Mouse (Mus musculus) C2C12 (cell line): ENCODE measurements around the gene Agap1. TPM values are rescaled to one million over a fixed set of nuclear protein-coding genes. Genes with fewer than 3 reads are reported as not detected.

Experiments
- H3K27me3 ChIP-seq: one replicate; pipeline ENCODE4 v1.6.1; 2011; ENCODE audit not compliant: control insufficient read depth, insufficient read depth, insufficient read length
- H3K36me3 ChIP-seq: one replicate; pipeline ENCODE4 v1.6.1; 2011; ENCODE audit not compliant: control insufficient read depth, insufficient read depth
- H3K4me3 ChIP-seq: one replicate; pipeline ENCODE4 v1.5.1; 2011; ENCODE audit warnings: mild to moderate bottlenecking, control low read depth; ENCODE audit not compliant: poor library complexity, insufficient read depth, severe bottlenecking
- H3K79me2 ChIP-seq: one replicate; pipeline ENCODE4 v1.6.1; 2011; ENCODE audit not compliant: control insufficient read depth, insufficient read depth
- H3K79me3 ChIP-seq: one replicate; pipeline ENCODE4 v1.6.1; 2011; ENCODE audit warnings: low read depth, control low read depth
- H3ac ChIP-seq: one replicate; pipeline ENCODE3; 2011; ENCODE audit warnings: low read depth; ENCODE audit not compliant: control insufficient read depth, insufficient read length
- CEBPB ChIP-seq: IDR thresholded peaks from one replicate; pipeline ENCODE4 v1.6.1; 2011; ENCODE audit warnings: low read depth, mild to moderate bottlenecking, control low read depth, moderate library complexity
- CTCF ChIP-seq: IDR thresholded peaks from one replicate; pipeline ENCODE4 v1.5.1; 2011; ENCODE audit not compliant: control insufficient read depth, insufficient read depth, insufficient read length
- FOSL1 ChIP-seq: IDR thresholded peaks from one replicate; pipeline ENCODE4 v1.8.0; 2011; ENCODE audit warnings: mild to moderate bottlenecking, low read length; ENCODE audit not compliant: poor library complexity, insufficient read depth, severe bottlenecking
- MAX ChIP-seq: IDR thresholded peaks from one replicate; pipeline ENCODE4 v1.6.1; 2011; ENCODE audit warnings: mild to moderate bottlenecking, control low read depth
- MYOD1 ChIP-seq: IDR thresholded peaks from one replicate; pipeline ENCODE4 v1.6.1; 2011; ENCODE audit warnings: low read depth; ENCODE audit not compliant: control insufficient read depth, insufficient read length
- MYOG ChIP-seq: IDR thresholded peaks from one replicate; pipeline ENCODE4 v1.6.1; 2011; ENCODE audit not compliant: control insufficient read depth, insufficient read length; ENCODE audit errors: extremely low read depth
- USF1 ChIP-seq: IDR thresholded peaks from one replicate; pipeline ENCODE4 v1.6.1; 2011; ENCODE audit warnings: low read depth, mild to moderate bottlenecking, control low read depth, moderate library complexity
- polyA plus RNA-seq: library from polyadenylated mRNA; unstranded; fragments of >200 nt; fragmentation: generic; extraction: Trizol; gene quantifications from one replicate; pipeline ENCODE4 v1.2.1, GENCODE M21; 2012; ENCODE audit warnings: missing spikeins

The Agap1 gene
- polyA plus RNA-seq, 1 experiment: 14.0 TPM

DNA sequence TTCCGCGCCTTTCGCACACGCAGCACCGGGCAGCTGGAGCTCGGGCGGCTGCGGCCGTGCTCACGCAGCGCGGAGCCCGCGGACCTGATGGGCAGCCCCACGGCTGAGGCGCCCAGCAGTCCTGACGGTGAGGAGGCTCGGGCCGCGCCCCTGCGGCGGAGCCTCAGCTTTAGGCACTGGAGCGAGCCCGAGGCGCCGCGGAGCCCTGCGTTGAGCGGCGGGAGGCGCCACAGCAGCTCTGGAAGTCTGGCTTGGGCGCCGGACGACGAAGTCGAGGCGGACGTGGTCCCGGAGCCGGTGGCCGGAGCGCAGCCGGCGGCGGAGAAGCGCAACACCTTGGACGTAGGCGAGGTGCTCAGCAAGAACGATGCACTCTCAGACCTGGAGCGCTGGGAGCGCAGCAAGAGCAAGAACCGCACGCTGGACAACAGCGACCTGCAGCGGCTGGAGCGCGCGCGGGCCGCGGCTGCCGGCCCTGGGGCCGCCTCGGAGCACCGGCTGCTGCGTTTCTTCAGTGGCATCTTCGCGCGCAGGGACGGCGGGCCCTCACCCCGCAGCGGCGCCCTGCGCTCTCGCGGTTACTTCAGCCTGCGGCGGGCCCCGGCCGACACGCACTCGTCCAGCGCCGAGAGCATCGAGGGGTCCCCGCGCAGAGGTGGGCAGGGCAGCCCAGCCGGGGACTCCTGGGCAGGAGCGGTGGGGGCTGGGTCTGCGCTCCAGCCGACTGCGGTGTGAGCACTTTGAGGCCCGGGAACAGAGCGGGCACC, 126.6 kb downstream of the Agap1 start:
- Histone ChIP-seq H3K27me3 (no peaks in the 10 kb centered on the region), H3K4me3 (peak overlapping the region; percentile 38), H3K79me2 (peaks cover 54% of the 10 kb centered on the region), H3K79me3 (peaks cover 25% of the 10 kb centered on the region), H3K36me3 (no peaks in the 10 kb centered on the region), H3ac (peak overlapping the region; percentile 91)
- TF ChIP-seq CTCF: peak; percentile 96
- TF ChIP-seq MYOD1: no peak
- peak; percentile 14 for TF ChIP-seq MAX
- TF ChIP-seq USF1: no peak

DNA sequence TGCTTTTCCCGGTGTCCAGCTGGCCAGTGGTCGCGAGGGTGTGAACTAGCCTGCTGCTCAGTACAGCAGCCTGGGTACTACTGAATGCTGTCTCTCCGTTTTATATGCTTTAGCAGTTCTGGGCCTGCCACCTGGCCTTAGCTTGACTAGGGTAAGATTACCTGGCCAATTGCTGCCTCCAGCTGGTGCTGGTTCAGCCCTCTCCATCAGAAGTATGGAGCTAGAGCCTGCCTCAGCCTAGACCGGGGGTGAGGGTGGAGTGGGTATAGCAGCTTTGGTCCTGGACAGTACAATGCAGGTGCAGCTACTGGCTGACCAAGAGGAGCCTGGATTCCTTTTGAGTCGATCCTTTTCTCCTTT, 127.1 kb downstream of the Agap1 start:
- TF ChIP-seq USF1 (no peak), CTCF (no peak), MYOG (no peak), CEBPB (no peak)
- Histone ChIP-seq H3K79me3 (peaks cover 25% of the 10 kb centered on the region), H3K27me3 (no peaks in the 10 kb centered on the region), H3K79me2 (peaks cover 60% of the 10 kb centered on the region), H3K36me3 (no peaks in the 10 kb centered on the region), H3ac (peak overlapping the region; percentile 91), H3K4me3 (peak overlapping the region; percentile 38)

DNA sequence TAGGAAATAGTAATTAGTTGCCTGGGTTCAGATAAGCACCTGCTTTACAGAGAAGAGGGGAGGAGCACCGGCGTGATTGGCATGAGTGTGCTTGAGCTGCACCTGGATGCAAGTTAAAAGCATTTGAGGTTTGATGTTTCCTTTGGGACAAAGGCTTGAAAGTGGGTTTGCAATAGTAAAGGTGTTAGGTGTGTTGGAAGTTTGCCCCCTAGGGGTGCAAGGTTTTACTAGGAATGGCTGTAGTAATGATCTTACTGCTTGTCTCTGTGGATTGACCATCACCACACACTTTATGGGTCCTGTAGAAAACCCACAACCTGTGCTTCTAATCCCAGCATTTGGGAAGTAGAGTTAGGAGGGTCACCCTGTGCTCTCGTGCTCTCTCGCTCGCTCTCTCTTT, 128.8 kb downstream of the Agap1 start:
- TF ChIP-seq MYOG: no peak
- no peak for TF ChIP-seq MAX
- TF ChIP-seq CTCF: no peak
- no peak for TF ChIP-seq CEBPB
- no peak for TF ChIP-seq FOSL1
- no peak for TF ChIP-seq USF1
- no peak for TF ChIP-seq MYOD1
- H3K4me3 ChIP-seq: no peak overlapping the region
- peaks cover 34% of the 10 kb centered on the region for H3K79me3 ChIP-seq
- no peaks in the 10 kb centered on the region for H3K36me3 ChIP-seq
- H3ac ChIP-seq: no peak overlapping the region
- H3K79me2 ChIP-seq: peaks cover 76% of the 10 kb centered on the region
- no peaks in the 10 kb centered on the region for H3K27me3 ChIP-seq

DNA sequence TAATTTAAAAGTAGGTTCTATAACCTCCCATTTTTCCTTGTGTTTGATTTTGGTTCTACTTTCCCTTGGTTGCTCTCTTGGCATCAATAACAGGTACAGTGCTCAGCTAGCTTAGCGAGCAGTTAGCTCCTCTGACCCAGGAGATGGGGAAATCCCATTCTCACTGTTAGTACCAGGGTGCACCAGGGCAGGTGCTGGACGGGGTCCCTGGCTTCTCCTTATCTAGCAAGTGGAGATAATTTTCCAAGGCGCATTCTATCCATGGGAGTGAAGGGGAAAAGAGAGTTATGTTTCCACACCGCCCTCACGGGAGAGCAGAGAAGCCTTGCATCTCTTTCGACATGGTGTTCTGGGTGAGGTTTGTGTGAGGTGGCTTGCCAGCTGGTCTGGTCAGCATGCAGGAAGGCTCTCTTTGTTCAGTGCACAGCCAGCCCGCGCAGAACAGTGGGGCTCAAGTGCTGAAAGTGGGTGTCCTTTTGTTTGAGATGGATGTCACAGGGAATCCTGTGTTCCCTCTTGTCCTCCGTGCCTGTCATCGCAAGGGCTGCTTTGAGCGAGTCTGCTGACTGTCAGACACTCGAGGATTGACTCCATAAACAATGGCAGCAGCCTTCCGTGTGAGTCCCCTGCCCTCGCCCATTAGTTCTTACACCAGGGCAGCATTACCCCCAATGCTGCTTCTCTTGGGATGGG, 132.5 kb downstream of the Agap1 start:
- H3K79me2 ChIP-seq: peaks cover 97% of the 10 kb centered on the region
- TF ChIP-seq CEBPB: no peak
- no peak for TF ChIP-seq MAX
- TF ChIP-seq MYOG: no peak
- TF ChIP-seq CTCF: no peak
- no peak for TF ChIP-seq USF1
- TF ChIP-seq FOSL1: no peak
- TF ChIP-seq MYOD1: no peak
- H3K27me3 ChIP-seq: no peaks in the 10 kb centered on the region
- H3ac ChIP-seq: no peak overlapping the region
- no peak overlapping the region for H3K4me3 ChIP-seq
- H3K36me3 ChIP-seq: no peaks in the 10 kb centered on the region
- H3K79me3 ChIP-seq: peaks cover 40% of the 10 kb centered on the region

DNA sequence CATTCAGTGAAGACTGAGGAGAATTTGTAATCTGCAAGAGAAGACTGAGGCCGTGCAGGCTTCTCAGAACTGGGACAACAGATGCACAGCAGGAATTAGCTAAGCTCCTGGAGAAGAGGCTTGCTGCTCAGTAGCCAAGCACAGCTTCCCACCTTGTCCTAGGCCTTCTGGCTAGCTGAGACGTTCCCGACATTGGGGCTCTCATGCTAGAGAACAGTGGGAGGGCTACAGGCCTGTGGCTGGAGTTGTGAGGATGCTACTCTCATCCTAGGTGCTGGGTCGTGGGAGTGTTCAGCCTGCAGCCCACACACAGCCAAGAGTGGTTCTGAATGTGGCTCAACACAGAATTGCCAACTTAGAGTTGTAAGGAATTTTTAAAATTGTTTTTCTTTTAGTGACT, 133.5 kb downstream of the Agap1 start:
- H3ac ChIP-seq: no peak overlapping the region
- no peaks in the 10 kb centered on the region for H3K36me3 ChIP-seq
- no peaks in the 10 kb centered on the region for H3K27me3 ChIP-seq
- H3K79me2 ChIP-seq: peaks cover 97% of the 10 kb centered on the region
- H3K4me3 ChIP-seq: no peak overlapping the region
- peaks cover 33% of the 10 kb centered on the region for H3K79me3 ChIP-seq
- TF ChIP-seq MYOD1 (no peak), MAX (no peak), USF1 (no peak), FOSL1 (no peak), MYOG (no peak), CTCF (no peak), CEBPB (no peak)

DNA sequence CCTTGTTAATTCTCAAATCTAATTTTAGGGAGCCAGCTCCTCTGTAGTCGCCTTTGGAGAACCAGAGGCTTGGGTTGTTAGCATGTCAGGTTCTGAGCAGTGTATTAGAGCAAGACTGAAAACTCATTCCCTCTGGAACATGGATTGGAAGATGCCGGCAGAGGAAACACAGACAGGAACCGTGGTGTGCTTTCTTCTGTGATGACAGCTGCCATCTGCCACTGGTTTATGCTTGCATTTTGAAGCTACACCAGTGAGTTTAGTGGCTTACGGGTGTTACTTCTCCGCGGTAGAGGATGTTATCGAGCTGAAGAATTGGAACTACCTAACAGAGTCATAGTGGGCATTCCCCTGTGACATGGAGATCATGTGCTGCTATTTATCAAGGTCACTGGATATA, 136.4 kb downstream of the Agap1 start:
- TF ChIP-seq MAX: no peak
- no peak for TF ChIP-seq MYOD1
- TF ChIP-seq MYOG: no peak
- no peak for TF ChIP-seq CEBPB
- no peak for TF ChIP-seq USF1
- TF ChIP-seq CTCF: no peak
- no peak for TF ChIP-seq FOSL1
- Histone ChIP-seq H3K79me3 (peaks cover 35% of the 10 kb centered on the region), H3K4me3 (no peak overlapping the region), H3ac (no peak overlapping the region), H3K36me3 (no peaks in the 10 kb centered on the region), H3K27me3 (no peaks in the 10 kb centered on the region), H3K79me2 (peaks cover 96% of the 10 kb centered on the region)
